ENCODE assay signal across 8 mouse cellular contexts in genomic region chr12:79347643-79348042, GRCm38 (mm10). TPM values are rescaled to one million over a fixed set of nuclear protein-coding genes. Genes with fewer than 3 reads are reported as not detected.
DNase-seq lines count a peak whose midpoint lies in the region; ATAC-seq and TF ChIP-seq lines count a peak whose summit lies in the region.

No protein-coding gene starts in this region.

- no peaks in the 10 kb centered on the region for H3K4me1 ChIP-seq in ES-E14 (ENCODE audit: control insufficient read depth in 2 of 2, insufficient read depth in 2 of 2, low read length in 2 of 2, poor library complexity in 1 of 2)
- peaks cover 15% of the 10 kb centered on the region for H3K4me1 ChIP-seq in bone marrow macrophage, adult 2 months (ENCODE audit: control insufficient read depth, insufficient read depth, low read length)
- peaks cover 24% of the 10 kb centered on the region for H3K4me1 ChIP-seq in embryonic facial prominence, embryonic 15.5 days
- H3K4me1 ChIP-seq in heart, postnatal 0 days (ENCODE audit: control insufficient read depth, insufficient read depth) = peaks cover 10% of the 10 kb centered on the region
- H3K4me1 ChIP-seq in liver, embryonic 16.5 days (ENCODE audit: control insufficient read depth, low read depth, low read length) = peaks cover 9% of the 10 kb centered on the region

- peak; percentile 35; the same call in 1 of the 2 replicates for TF ChIP-seq CTCF in bone marrow macrophage, adult 2 months (IDR thresholded peaks at IDR 0.05; ENCODE audit: low read depth, low read length)
- peak; percentile 77 for TF ChIP-seq CTCF in heart, postnatal 0 days (IDR thresholded peaks at IDR 0.05; ENCODE audit: low read depth)

- TF ChIP-seq POLR2A in bone marrow macrophage, adult 2 months (IDR thresholded peaks at IDR 0.05; ENCODE audit: borderline replicate concordance, low read depth, low read length) = no peak

- no peak overlapping the region for H3K27ac ChIP-seq in ES-E14 (ENCODE audit: insufficient read depth, low read depth, low read length, poor library complexity, severe bottlenecking)
- H3K27ac ChIP-seq in bone marrow macrophage, adult 2 months (ENCODE audit: insufficient read depth, low read depth, low read length) = no peak overlapping the region
- H3K27ac ChIP-seq in embryonic facial prominence, embryonic 15.5 days (replicated peaks) = no peak overlapping the region
- H3K27ac ChIP-seq in heart, postnatal 0 days (ENCODE audit: low read depth) = no peak overlapping the region
- H3K27ac ChIP-seq in liver, embryonic 16.5 days (ENCODE audit: low read length) = no peak overlapping the region

- H3K36me3 ChIP-seq in ES-E14 (ENCODE audit: control insufficient read depth, insufficient read depth, low read length, poor library complexity, severe bottlenecking) = peaks cover 2% of the 10 kb centered on the region; the same call in 1 of the 2 replicates
- H3K36me3 ChIP-seq in embryonic facial prominence, embryonic 15.5 days = no peaks in the 10 kb centered on the region
- H3K36me3 ChIP-seq in heart, postnatal 0 days (replicated peaks; ENCODE audit: control insufficient read depth, insufficient read depth, low read length) = no peaks in the 10 kb centered on the region
- no peaks in the 10 kb centered on the region for H3K36me3 ChIP-seq in liver, embryonic 16.5 days (ENCODE audit: control insufficient read depth, insufficient read depth)

- H3K27me3 ChIP-seq in embryonic facial prominence, embryonic 15.5 days = no peaks in the 10 kb centered on the region
- H3K27me3 ChIP-seq in heart, postnatal 0 days (ENCODE audit: control insufficient read depth, insufficient read depth, low read length) = no peaks in the 10 kb centered on the region
- no peaks in the 10 kb centered on the region for H3K27me3 ChIP-seq in liver, embryonic 16.5 days (ENCODE audit: control insufficient read depth, insufficient read depth, low read depth, low read length)

- no peaks in the 10 kb centered on the region for H3K9me3 ChIP-seq in ES-E14 (ENCODE audit: control insufficient read depth, insufficient read depth, low read depth, low read length)
- no peaks in the 10 kb centered on the region for H3K9me3 ChIP-seq in embryonic facial prominence, embryonic 15.5 days (replicated peaks)
- no peaks in the 10 kb centered on the region for H3K9me3 ChIP-seq in heart, postnatal 0 days (replicated peaks; ENCODE audit: control insufficient read depth, low read length)
- H3K9me3 ChIP-seq in liver, embryonic 16.5 days (replicated peaks; ENCODE audit: control insufficient read depth, low read length) = no peaks in the 10 kb centered on the region

- no peak for TF ChIP-seq EP300 in heart, postnatal 0 days (IDR thresholded peaks at IDR 0.05; ENCODE audit: low read depth)

- peak; percentile 62 for DNase-seq in ES-E14 (ENCODE audit: low read depth, low spot score)
- DNase-seq in heart, postnatal 0 days (ENCODE audit: low spot score) = peak; percentile 92
- DNase-seq in kidney, postnatal 36 days = peak; percentile 77 to 88
- peak; percentile 60 for DNase-seq in thymus, postnatal 4 days

- no peak overlapping the region for H3K4me3 ChIP-seq in ES-E14 (ENCODE audit: insufficient read depth in 1 of 2, low read depth in 1 of 2, low read length in 2 of 2, poor library complexity in 1 of 2, severe bottlenecking in 1 of 2)
- H3K4me3 ChIP-seq in bone marrow macrophage, adult 2 months (ENCODE audit: insufficient read depth, low read length) = no peak overlapping the region
- no peak overlapping the region for H3K4me3 ChIP-seq in embryonic facial prominence, embryonic 15.5 days (replicated peaks)
- no peak overlapping the region for H3K4me3 ChIP-seq in heart, postnatal 0 days (ENCODE audit: low read depth, low read length)
- H3K4me3 ChIP-seq in liver, embryonic 16.5 days (ENCODE audit: low read depth, low read length) = no peak overlapping the region

- peak; percentile 43; the same call in 1 of the 2 replicates for ATAC-seq in embryonic facial prominence, embryonic 15.5 days (ENCODE audit: insufficient number of reproducible peaks, low FRiP score, low TSS enrichment, low read depth)
- peak; percentile 85 for ATAC-seq in heart, postnatal 0 days (ENCODE audit: insufficient read depth, low read depth)
- peak; percentile 54; the same call in 1 of the 2 replicates for ATAC-seq in liver, embryonic 16.5 days (ENCODE audit: low read depth)
- ATAC-seq in neutrophil, adult 5-6 weeks (ENCODE audit: extremely low read depth, insufficient number of reproducible peaks, low FRiP score, poor library complexity, severe bottlenecking) = peak; percentile 53; the same call in 1 of the 2 replicates

- in situ Hi-C loops in ES-E14 (cut with MboI; ENCODE audit: low sequenced_read_pairs in 2 of 2, unreplicated experiment in 2 of 2) = no loop called here

- WGBS in embryonic facial prominence, embryonic 15.5 days = 5% methylated on average over 6 of the region's 6 CpGs
- WGBS in heart, postnatal 0 days = 5% methylated on average over 6 of the region's 6 CpGs
- 16% methylated on average over 6 of the region's 6 CpGs for WGBS in liver, embryonic 16.5 days (ENCODE audit: insufficient replicate concordance)

- H3K4me2 ChIP-seq in embryonic facial prominence, embryonic 15.5 days (replicated peaks) = no peak overlapping the region
- H3K4me2 ChIP-seq in heart, postnatal 0 days (ENCODE audit: low read depth, low read length) = no peak overlapping the region
- no peak overlapping the region for H3K4me2 ChIP-seq in liver, embryonic 16.5 days (ENCODE audit: low read depth, low read length)

- no peak overlapping the region for H3K9ac ChIP-seq in ES-E14 (ENCODE audit: insufficient read depth, low read depth, low read length, poor library complexity, severe bottlenecking)
- no peak overlapping the region for H3K9ac ChIP-seq in embryonic facial prominence, embryonic 15.5 days
- H3K9ac ChIP-seq in heart, postnatal 0 days (replicated peaks; ENCODE audit: low read depth, low read length) = no peak overlapping the region
- H3K9ac ChIP-seq in liver, embryonic 16.5 days (ENCODE audit: low read depth, low read length) = no peak overlapping the region

TF ChIP-seq in ES-E14, 5 proteins besides CTCF, POLR2A, EP300 and RAD21:
- TF ChIP-seq ZNF384 (IDR thresholded peaks at IDR 0.05; ENCODE audit: low read depth, low read length) = no peak
- TF ChIP-seq CHD2 (IDR thresholded peaks at IDR 0.05; ENCODE audit: low read depth, low read length) = no peak
- TF ChIP-seq MAFK (IDR thresholded peaks at IDR 0.05; ENCODE audit: insufficient read depth, low read depth, low read length) = no peak
- no peak for TF ChIP-seq HCFC1 (IDR thresholded peaks at IDR 0.05; ENCODE audit: borderline replicate concordance, insufficient read depth, low read length)
- TF ChIP-seq ZC3H11A (IDR thresholded peaks at IDR 0.05; ENCODE audit: borderline replicate concordance, low read depth, low read length) = no peak
TF ChIP-seq in ES-E14: peak in this region for 0.

RNA-seq across cellular contexts. Expression of gene Rad51b, which starts 50.6 kb away (rescaled TPM):
- 6.7 and 9.8 TPM in 2 replicates for total RNA-seq in ES-E14 (2012; rRNA removed)
- 1.3 and 2.8 TPM in 2 replicates for polyA plus RNA-seq in bone marrow macrophage, adult 2 months (2012; ENCODE audit: insufficient read depth, insufficient read length, missing spikeins)
- polyA plus RNA-seq in embryonic facial prominence, embryonic 15.5 days (2015; fragmentation: Nextera tagmentation; extraction: Ambion mirVana) = 6.3 and 7.3 TPM in 2 replicates
- 1.4 and 1.9 TPM in 2 replicates for total RNA-seq in heart, postnatal 0 days (2014; rRNA removed; ENCODE audit: low replicate concordance)
- polyA plus RNA-seq in heart, postnatal 0 days (2015; fragmentation: Nextera tagmentation; extraction: Ambion mirVana) = 1.8 and 2.0 TPM in 2 replicates
- polyA plus RNA-seq in liver, embryonic 16.5 days (2015; fragmentation: Nextera tagmentation; extraction: Ambion mirVana) = 4.4 and 4.8 TPM in 2 replicates
- 0.25 and 0.70 TPM in 2 replicates for total RNA-seq in neutrophil, adult 5-6 weeks (2017)

RNA-seq across cellular contexts. Expression of gene Zfyve26, which starts 51.5 kb away (rescaled TPM):
- 22.8 and 30.8 TPM in 2 replicates for total RNA-seq in ES-E14 (2012; rRNA removed)
- 30.8 and 38.8 TPM in 2 replicates for polyA plus RNA-seq in bone marrow macrophage, adult 2 months (2012; ENCODE audit: insufficient read depth, insufficient read length, missing spikeins)
- polyA plus RNA-seq in embryonic facial prominence, embryonic 15.5 days (2015; fragmentation: Nextera tagmentation; extraction: Ambion mirVana) = 11.6 and 14.7 TPM in 2 replicates
- 9.7 and 17.0 TPM in 2 replicates for total RNA-seq in heart, postnatal 0 days (2014; rRNA removed; ENCODE audit: low replicate concordance)
- 4.5 and 4.9 TPM in 2 replicates for polyA plus RNA-seq in heart, postnatal 0 days (2015; fragmentation: Nextera tagmentation; extraction: Ambion mirVana)
- polyA plus RNA-seq in liver, embryonic 16.5 days (2015; fragmentation: Nextera tagmentation; extraction: Ambion mirVana) = 10.3 and 10.7 TPM in 2 replicates
- total RNA-seq in neutrophil, adult 5-6 weeks (2017) = 64.7 and 76.7 TPM in 2 replicates
